Mouse (Mus musculus) gastrocnemius, postnatal 10 days (tissue): ENCODE results near the gene Zfp229. TPM values are rescaled to one million over a fixed set of nuclear protein-coding genes. Genes with fewer than 3 reads are reported as not detected.
"Not testable (repeated sequence)": the region's sequence is repeated elsewhere in the genome, so short reads cannot be mapped to it uniquely, and the experiment has no call there.

ENCODE experiments used
- DNase-seq: peaks from one replicate; pipeline ENCODE4 v3.0.0; 2021; ENCODE audit warnings: mixed read lengths
- long read RNA-seq, 2 experiments: library from polyadenylated mRNA; stranded (forward); transcript quantifications; one replicate each; pipeline ENCODE4 v2.0.0; 2021
- total RNA-seq, 2 experiments: library from RNA; stranded (reverse); gene quantifications; 2 replicates each; pipeline ENCODE4 v1.2.3; 2021

The Zfp229 gene
- 1 to 10 TPM; 5.9 to 7.5 TPM for total RNA-seq
- long read RNA-seq, experiment 1, full-length matches to known transcripts: 5 of 5 reads
- long read RNA-seq, experiment 1, partial matches to known transcripts: 0 of 5 reads
- long read RNA-seq, experiment 1, other reads (novel, unspliced or antisense): 0 of 5 reads
- long read RNA-seq, experiment 2, partial matches to known transcripts: 1 of 1 reads
- long read RNA-seq, experiment 2, other reads (novel, unspliced or antisense): 0 of 1 reads

GRCm38 (mm10) chr17:21730495-21730894, at the start of gene Zfp229:
Gene Zfp229 (plus strand): TSS chr17:21730795.
- DNase-seq: not testable (repeated sequence)

- DNase-seq: no peak
Measured at GRCm38 (mm10) chr17:21691560-21691959, 39.0 kb upstream of the Zfp229 start, which contains the start of gene Gm10226. Gene Gm10226 (plus strand): TSS chr17:21691860.

DNA sequence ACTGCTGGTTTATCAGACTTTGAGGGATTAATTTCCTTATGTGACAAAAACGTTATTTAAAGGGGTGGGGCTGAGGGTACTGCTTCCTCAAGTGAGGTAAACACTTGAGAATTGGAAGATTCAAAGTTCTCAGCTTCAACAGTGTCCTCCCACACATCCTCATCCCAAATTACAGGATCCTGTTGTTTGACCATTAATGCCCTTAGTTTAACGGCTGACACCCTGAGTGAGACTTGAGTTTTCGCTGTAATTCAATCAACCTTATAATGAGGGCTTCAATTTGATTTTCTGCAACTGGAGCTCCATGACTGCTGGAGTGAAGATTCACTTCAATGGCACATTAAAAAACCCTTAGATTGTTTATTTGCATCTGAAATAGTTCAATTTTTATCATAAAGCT, 37.3 kb upstream of the Zfp229 start:
- no peak for DNase-seq

- no peak for DNase-seq
Measured at GRCm38 (mm10) chr17:21696073-21696472, 34.5 kb upstream of the Zfp229 start.

GRCm38 (mm10) chr17:21702281-21703240, 28.0 kb upstream of the Zfp229 start:
- no peak for DNase-seq

DNA sequence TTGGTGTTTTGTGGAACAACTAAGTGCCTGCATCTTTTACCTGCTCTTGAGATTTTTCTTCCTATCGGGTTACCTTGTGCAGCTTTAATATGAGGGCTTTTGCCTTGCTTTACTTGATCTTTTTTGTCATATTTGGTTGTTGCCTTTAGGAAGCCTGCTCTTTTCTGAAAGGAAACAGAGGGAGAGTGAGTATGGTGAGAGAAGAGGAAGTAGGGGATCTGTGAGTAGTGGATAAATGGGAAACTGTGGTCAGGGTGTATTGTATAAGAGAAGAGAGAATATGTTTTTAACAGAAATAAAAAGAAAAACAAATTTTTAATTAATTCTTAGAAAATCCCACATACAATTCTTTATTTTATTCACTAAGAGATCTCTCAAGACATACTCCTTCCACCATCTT, 27.2 kb upstream of the Zfp229 start:
- DNase-seq: no peak

GRCm38 (mm10) chr17:21707343-21707996, 23.1 kb upstream of the Zfp229 start, which contains the start of gene Zfp760:
Gene Zfp760 (plus strand): TSS chr17:21707741.
- DNase-seq: peak; percentile 69

DNA sequence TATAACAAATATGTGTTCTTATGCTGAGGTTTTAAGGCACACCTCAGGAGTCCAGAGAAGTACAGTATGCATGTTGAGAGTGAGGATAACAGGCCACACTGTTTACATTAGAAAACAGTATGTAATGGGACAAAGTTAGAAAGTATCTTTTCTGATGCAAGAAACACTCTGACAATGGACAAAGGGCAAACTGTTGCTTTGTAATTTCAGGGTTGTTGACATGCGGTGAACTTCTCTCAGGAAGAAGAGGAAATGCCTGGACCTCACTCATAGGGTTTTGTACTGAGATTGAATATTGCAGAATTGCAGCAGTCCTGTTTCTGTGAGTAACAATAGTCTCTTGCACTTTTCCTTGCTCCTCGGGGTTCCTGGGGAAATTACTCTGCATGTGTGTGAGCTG, 22.2 kb upstream of the Zfp229 start:
- DNase-seq: no peak

- no peak for DNase-seq
Measured at GRCm38 (mm10) chr17:21733049-21733448, 2.5 kb downstream of the Zfp229 start.

DNA sequence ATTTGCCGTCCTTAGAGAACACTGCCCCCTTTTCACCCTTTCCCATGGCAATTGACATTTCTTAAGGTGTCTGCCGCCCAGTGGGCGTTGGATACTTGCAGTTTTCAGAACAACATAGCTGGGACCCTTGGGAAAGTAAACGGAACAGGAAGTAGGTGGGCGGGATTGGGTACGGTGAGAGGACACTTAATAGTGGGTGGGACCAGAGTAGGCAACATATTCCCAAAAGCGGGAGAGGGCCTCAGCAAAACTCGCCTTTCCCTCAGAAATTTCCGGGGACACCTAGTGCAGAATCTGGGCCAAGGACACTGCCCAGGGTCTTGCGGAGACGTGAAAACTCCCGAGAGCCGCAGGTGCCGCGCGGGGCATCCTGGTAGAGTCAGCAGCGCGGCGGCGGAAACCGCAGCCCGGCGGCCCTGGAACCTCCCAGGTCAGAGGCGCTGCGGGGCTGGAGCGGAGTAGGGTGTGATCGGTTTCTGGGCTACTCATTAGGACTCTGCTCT, 3.0 kb downstream of the Zfp229 start:
- peak; percentile 66 for DNase-seq

DNA sequence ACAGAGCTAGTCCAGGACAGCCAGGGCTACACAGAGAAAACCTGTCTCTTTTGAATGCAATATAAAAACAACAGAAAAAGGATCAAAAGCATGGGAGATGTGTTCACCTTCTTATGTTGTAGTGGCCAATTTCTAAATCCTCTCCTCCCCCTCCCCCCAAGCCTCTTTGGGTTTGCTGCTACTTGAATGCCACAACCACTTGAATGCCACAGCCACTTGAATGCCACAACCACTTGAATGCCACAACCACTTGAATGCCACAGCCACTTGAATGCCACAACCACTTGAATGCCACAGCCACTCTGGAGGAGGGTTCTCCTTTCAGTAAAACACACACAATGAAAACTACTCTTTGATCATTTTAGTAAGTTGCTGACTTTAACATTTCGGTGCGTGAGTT, 22.2 kb downstream of the Zfp229 start:
- DNase-seq: no peak

DNA sequence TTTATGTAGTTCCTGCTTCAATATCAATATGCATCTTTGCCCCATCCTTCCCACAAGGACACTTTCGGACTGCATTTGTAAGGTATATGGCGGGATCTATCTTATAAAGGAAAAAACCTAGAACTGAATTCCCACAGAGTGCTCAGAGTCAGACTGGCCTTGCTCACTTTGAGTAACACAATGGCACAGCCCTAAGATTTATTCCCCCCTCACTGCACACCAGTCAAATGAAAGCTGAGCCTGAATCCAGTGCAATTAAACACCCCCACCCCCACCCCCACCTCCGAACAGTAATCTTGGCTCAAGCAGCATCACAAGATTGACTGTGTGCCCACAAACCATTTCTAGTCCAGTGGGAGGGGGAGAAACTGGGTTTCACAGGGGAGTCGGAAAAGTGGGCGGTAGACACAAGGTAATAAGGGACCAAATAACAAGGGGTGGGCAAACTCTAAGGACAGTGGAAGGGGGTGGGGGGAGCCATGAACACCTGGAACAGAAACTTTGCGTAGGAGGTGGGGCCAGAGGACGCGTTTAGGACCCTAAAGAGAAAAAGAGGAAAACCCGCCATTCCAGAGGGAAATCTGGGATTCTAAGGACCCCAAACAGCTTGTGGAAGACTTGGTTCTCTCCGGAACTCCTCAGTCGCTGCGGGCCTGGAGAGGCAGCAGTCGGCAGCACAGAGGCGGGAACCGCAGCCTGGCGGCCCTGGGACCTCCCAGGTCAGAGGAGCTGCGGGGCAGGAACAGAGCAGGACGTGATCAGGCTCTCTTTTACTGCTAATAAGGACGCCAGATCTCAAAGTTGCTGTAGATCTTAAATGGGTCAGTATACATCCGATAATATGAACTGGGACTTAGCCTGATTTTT, 23.0 kb downstream of the Zfp229 start:
- peak; percentile 13 for DNase-seq

GRCm38 (mm10) chr17:21770336-21770735, 39.7 kb downstream of the Zfp229 start:
- no peak for DNase-seq

- no peak for DNase-seq
Measured at GRCm38 (mm10) chr17:21792256-21792655, 61.7 kb downstream of the Zfp229 start.

DNA sequence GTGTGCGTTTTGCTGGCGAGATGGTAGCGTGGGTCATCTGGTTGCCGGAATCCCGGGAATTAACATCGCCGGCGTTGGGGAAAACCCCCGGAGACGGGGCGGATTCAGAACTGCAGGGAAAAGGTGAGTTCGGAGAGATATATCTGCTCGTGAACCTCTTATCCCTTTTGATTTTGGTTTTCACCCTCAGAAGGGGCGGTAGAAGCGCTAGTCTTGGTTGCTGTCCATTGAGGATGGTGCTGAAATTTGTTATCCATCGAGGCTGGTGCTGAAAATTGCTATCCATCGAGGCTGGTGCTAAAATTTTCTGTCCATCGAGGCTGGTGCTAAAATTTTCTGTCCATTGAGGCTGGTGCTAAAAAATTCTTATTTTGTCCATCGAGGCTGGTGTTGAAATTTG, 70.8 kb downstream of the Zfp229 start:
- DNase-seq: peak; percentile 7

Other genes with a start within 250 kb of the Zfp229 start
- 1 to 10 TPM; 2.1 to 2.6 TPM for gene Zfp53, start 241.8 kb upstream of the Zfp229 start, total RNA-seq
- gene Zfp52, start 195.3 kb upstream of the Zfp229 start, total RNA-seq: 1 to 10 TPM; 3.3 to 4.5 TPM
- gene Zfp948, start 163.8 kb upstream of the Zfp229 start, total RNA-seq: 1 to 10 TPM; 4.6 to 6.2 TPM
- gene Zfp983, start 80.2 kb upstream of the Zfp229 start, total RNA-seq: 1 to 10 TPM; 2.0 to 3.3 TPM
- gene Gm10226, start 38.9 kb upstream of the Zfp229 start, total RNA-seq: 1 to 10 TPM in 1 of 2 experiments, not detected in 1; 2.1 TPM
- gene Zfp760, start 23.1 kb upstream of the Zfp229 start, total RNA-seq: 1 to 10 TPM; 1.9 to 3.5 TPM
- 1 to 10 TPM; 1.8 to 1.9 TPM for gene Zfp820, start 115.0 kb downstream of the Zfp229 start, total RNA-seq
- 1 to 10 TPM; 1.5 to 1.6 TPM for gene Zfp995, start 179.1 kb downstream of the Zfp229 start, total RNA-seq
- gene Zfp942, start 231.7 kb downstream of the Zfp229 start, total RNA-seq: 1 to 10 TPM; 4.8 to 7.1 TPM
- gene Zfp943, start 231.8 kb downstream of the Zfp229 start, total RNA-seq: 10 to 100 TPM; 13.6 to 14.1 TPM